Mouse (Mus musculus) CH12.LX (cell line): ENCODE results near the gene Ifi27. TPM values are rescaled to one million over a fixed set of nuclear protein-coding genes. Genes with fewer than 3 reads are reported as not detected.
A peak's percentile ranks its signal among the peaks of the same experiment; 100 is the strongest.

Source experiments
- DNase-seq: peaks from one replicate; pipeline ENCODE4 v3.0.0-alpha.2; 2013; ENCODE audit errors: extremely low read depth
- H3K27ac ChIP-seq: 2 replicates; pipeline ENCODE4 v1.5.1; 2012; ENCODE audit warnings: low read depth, mild to moderate bottlenecking, control low read depth, moderate library complexity; ENCODE audit not compliant: insufficient read depth
- H3K27me3 ChIP-seq: replicated peaks from 2 replicates; pipeline ENCODE3; 2012; ENCODE audit warnings: inconsistent platforms
- H3K36me3 ChIP-seq, 2 experiments: replicated peaks in 1 of 2; 2 replicates each; pipeline versions ENCODE3 to v1.6.1; 2012; ENCODE audit warnings: inconsistent platforms in 1 of 2, low read length in 1 of 2, mild to moderate bottlenecking in 1 of 2, mixed read lengths in 1 of 2, moderate library complexity in 1 of 2; ENCODE audit not compliant: control insufficient read depth in 1 of 2, insufficient read depth in 1 of 2
- H3K4me1 ChIP-seq, 2 experiments: 2 replicates each; pipeline ENCODE4 v1.6.1; 2012; ENCODE audit warnings: inconsistent platforms in 1 of 2, moderate library complexity in 1 of 2; ENCODE audit not compliant: insufficient read depth in 2 of 2, control insufficient read depth in 1 of 2
- H3K4me2 ChIP-seq: 2 replicates; pipeline ENCODE4 v1.6.1; 2012; ENCODE audit warnings: low read depth, mild to moderate bottlenecking, control low read depth; ENCODE audit not compliant: poor library complexity, insufficient read depth, severe bottlenecking
- H3K4me3 ChIP-seq, 3 experiments: fragments of 150-350 bp in 1 of 3; sonication (generic) in 1 of 3; replicated peaks in 1 of 3; 2 replicates each; pipeline versions ENCODE3 to v1.5.1; 2011 to 2012; ENCODE audit warnings: low read depth in 2 of 3, low read length in 2 of 3, mild to moderate bottlenecking in 2 of 3, moderate library complexity in 2 of 3, control low read depth in 1 of 3, improper control_type of control experiment in 1 of 3, inconsistent platforms in 1 of 3, mixed read lengths in 1 of 3; ENCODE audit not compliant: poor library complexity in 1 of 3
- H3K79me2 ChIP-seq: replicated peaks from 2 replicates; pipeline ENCODE4 v1.6.1; 2012; ENCODE audit warnings: mild to moderate bottlenecking, moderate library complexity; ENCODE audit not compliant: control insufficient read depth, poor library complexity, insufficient read depth, severe bottlenecking; ENCODE audit errors: extremely low read depth
- H3K9ac ChIP-seq: 2 replicates; pipeline ENCODE4 v1.6.1; 2012; ENCODE audit warnings: low read depth, mild to moderate bottlenecking, control low read depth, moderate library complexity; ENCODE audit not compliant: insufficient read depth
- H3K9me3 ChIP-seq: replicated peaks from 2 replicates; pipeline ENCODE3; 2012; ENCODE audit warnings: low read length, inconsistent platforms, mixed read lengths
- BHLHE40 ChIP-seq: IDR thresholded peaks from 2 replicates; pipeline ENCODE4 v1.6.1; 2011; ENCODE audit warnings: mild to moderate bottlenecking, low read depth, low read length, improper control_type of control experiment
- CHD1 ChIP-seq: IDR thresholded peaks from 2 replicates; pipeline ENCODE4 v1.6.1; 2012; ENCODE audit warnings: low read depth, low read length, improper control_type of control experiment, inconsistent platforms
- CHD2 ChIP-seq: IDR thresholded peaks from 2 replicates; pipeline ENCODE4 v1.6.1; 2011; ENCODE audit warnings: low read length, improper control_type of control experiment
- CTCF ChIP-seq, 2 experiments: IDR thresholded peaks in 1 of 2; conservative IDR thresholded peaks in 1 of 2; 2 replicates each; pipeline ENCODE4 v1.5.1; 2011 to 2012; ENCODE audit warnings: low read depth in 2 of 2, low read length in 2 of 2, improper control_type of control experiment in 1 of 2, inconsistent platforms in 1 of 2, mild to moderate bottlenecking in 1 of 2, moderate library complexity in 1 of 2
- E2F4 ChIP-seq: IDR thresholded peaks from 2 replicates; pipeline ENCODE4 v1.6.1; 2011; ENCODE audit warnings: low read depth, low read length, improper control_type of control experiment; ENCODE audit not compliant: insufficient replicate concordance
- ELF1 ChIP-seq: IDR thresholded peaks from 2 replicates; pipeline ENCODE4 v1.6.1; 2014; ENCODE audit warnings: low read depth, mild to moderate bottlenecking, inconsistent platforms, low read length, improper control_type of control experiment
- EP300 ChIP-seq: IDR thresholded peaks from 2 replicates; pipeline ENCODE4 v1.6.1; 2011; ENCODE audit warnings: low read length, improper control_type of control experiment
- ETS1 ChIP-seq: conservative IDR thresholded peaks from 2 replicates; pipeline ENCODE4 v1.6.1; 2012; ENCODE audit warnings: low read depth, mild to moderate bottlenecking, inconsistent platforms, low read length, improper control_type of control experiment, moderate library complexity
- GABPA ChIP-seq: IDR thresholded peaks from 2 replicates; pipeline ENCODE4 v1.6.1; 2012; ENCODE audit warnings: low read depth, low read length, improper control_type of control experiment, inconsistent platforms; ENCODE audit not compliant: insufficient replicate concordance
- HCFC1 ChIP-seq: IDR thresholded peaks from 2 replicates; pipeline ENCODE4 v1.6.1; 2012; ENCODE audit warnings: low read depth, mild to moderate bottlenecking, inconsistent platforms, low read length, improper control_type of control experiment
- IRF4 ChIP-seq: IDR thresholded peaks from 2 replicates; pipeline ENCODE4 v1.6.1; 2014; ENCODE audit warnings: low read depth, mild to moderate bottlenecking, inconsistent platforms, low read length, improper control_type of control experiment
- JUN ChIP-seq: IDR thresholded peaks from 2 replicates; pipeline ENCODE4 v1.6.1; 2011; ENCODE audit warnings: low read depth, mild to moderate bottlenecking, low read length, improper control_type of control experiment, moderate library complexity; ENCODE audit not compliant: insufficient read depth
- JUND ChIP-seq: conservative IDR thresholded peaks from 2 replicates; pipeline ENCODE4 v1.6.1; 2011; ENCODE audit warnings: low read depth, low read length, improper control_type of control experiment
- KAT2A ChIP-seq: IDR thresholded peaks from 2 replicates; pipeline ENCODE4 v1.6.1; 2012; ENCODE audit warnings: low read length, improper control_type of control experiment, inconsistent platforms; ENCODE audit not compliant: insufficient replicate concordance
- MAFK ChIP-seq: IDR thresholded peaks from 2 replicates; pipeline ENCODE4 v1.6.1; 2011; ENCODE audit warnings: low read length, improper control_type of control experiment; ENCODE audit not compliant: insufficient replicate concordance
- MAX ChIP-seq: IDR thresholded peaks from 2 replicates; pipeline ENCODE4 v1.6.1; 2011; ENCODE audit warnings: low read length, improper control_type of control experiment
- MAZ ChIP-seq: IDR thresholded peaks from 2 replicates; pipeline ENCODE4 v1.6.1; 2012; ENCODE audit warnings: low read depth, mild to moderate bottlenecking, inconsistent platforms, low read length, improper control_type of control experiment, moderate library complexity
- MEF2A ChIP-seq: IDR thresholded peaks from 2 replicates; pipeline ENCODE4 v1.6.1; 2014; ENCODE audit warnings: low read depth, mild to moderate bottlenecking, inconsistent platforms, low read length, improper control_type of control experiment, borderline replicate concordance
- MXI1 ChIP-seq: IDR thresholded peaks from 2 replicates; pipeline ENCODE4 v1.6.1; 2011; ENCODE audit warnings: mild to moderate bottlenecking, low read depth, low read length, improper control_type of control experiment
- MYC ChIP-seq: IDR thresholded peaks from 2 replicates; pipeline ENCODE4 v1.6.1; 2011; ENCODE audit warnings: low read depth, mild to moderate bottlenecking, improper control_type of control experiment, low read length
- NELFE ChIP-seq: IDR thresholded peaks from 2 replicates; pipeline ENCODE4 v1.6.1; 2011; ENCODE audit warnings: low read depth, low read length, improper control_type of control experiment
- NRF1 ChIP-seq: IDR thresholded peaks from 2 replicates; pipeline ENCODE4 v1.6.1; 2014; ENCODE audit warnings: low read depth, mild to moderate bottlenecking, inconsistent platforms, low read length, improper control_type of control experiment, moderate library complexity
- PAX5 ChIP-seq: IDR thresholded peaks from 2 replicates; pipeline ENCODE4 v1.6.1; 2012; ENCODE audit warnings: low read length, inconsistent platforms, mixed read lengths
- POLR2A ChIP-seq: IDR thresholded peaks from 2 replicates; pipeline ENCODE4 v1.6.1; 2011; ENCODE audit warnings: low read depth, mild to moderate bottlenecking, improper control_type of control experiment, low read length
- POLR2AphosphoS2 ChIP-seq: IDR thresholded peaks from 2 replicates; pipeline ENCODE4 v1.6.1; 2011; ENCODE audit warnings: low read depth, low read length, improper control_type of control experiment
- RAD21 ChIP-seq: IDR thresholded peaks from 2 replicates; pipeline ENCODE4 v1.6.1; 2011; ENCODE audit warnings: low read depth, mild to moderate bottlenecking, low read length, improper control_type of control experiment, moderate library complexity
- RCOR1 ChIP-seq: conservative IDR thresholded peaks from 2 replicates; pipeline ENCODE4 v1.6.1; 2012; ENCODE audit warnings: low read depth, mild to moderate bottlenecking, inconsistent platforms, low read length, improper control_type of control experiment
- SIN3A ChIP-seq: IDR thresholded peaks from 2 replicates; pipeline ENCODE4 v1.6.1; 2012; ENCODE audit warnings: low read length, improper control_type of control experiment, inconsistent platforms
- SMC3 ChIP-seq: IDR thresholded peaks from 2 replicates; pipeline ENCODE4 v1.6.1; 2011; ENCODE audit warnings: low read depth, low read length, improper control_type of control experiment
- TBP ChIP-seq: conservative IDR thresholded peaks from 2 replicates; pipeline ENCODE4 v1.6.1; 2011; ENCODE audit warnings: low read depth, low read length, improper control_type of control experiment
- TCF12 ChIP-seq: IDR thresholded peaks from 2 replicates; pipeline ENCODE4 v1.6.1; 2014; ENCODE audit warnings: low read depth, mild to moderate bottlenecking, inconsistent platforms, low read length, improper control_type of control experiment
- UBTF ChIP-seq: IDR thresholded peaks from 2 replicates; pipeline ENCODE4 v1.6.1; 2012; ENCODE audit warnings: low read depth, mild to moderate bottlenecking, inconsistent platforms, low read length, improper control_type of control experiment, moderate library complexity
- USF1 ChIP-seq: IDR thresholded peaks from 2 replicates; pipeline ENCODE4 v1.6.1; 2014; ENCODE audit warnings: low read depth, mild to moderate bottlenecking, inconsistent platforms, low read length, improper control_type of control experiment
- USF2 ChIP-seq: conservative IDR thresholded peaks from 2 replicates; pipeline ENCODE4 v1.6.1; 2011; ENCODE audit warnings: low read depth, low read length, improper control_type of control experiment
- ZC3H11A ChIP-seq: IDR thresholded peaks from 2 replicates; pipeline ENCODE4 v1.6.1; 2012; ENCODE audit warnings: low read depth, mild to moderate bottlenecking, inconsistent platforms, low read length, improper control_type of control experiment
- ZKSCAN1 ChIP-seq: IDR thresholded peaks from 2 replicates; pipeline ENCODE4 v1.6.1; 2012; ENCODE audit warnings: low read depth, inconsistent platforms, low read length, improper control_type of control experiment, borderline replicate concordance
- ZMIZ1 ChIP-seq: IDR thresholded peaks from 2 replicates; pipeline ENCODE4 v1.6.1; 2012; ENCODE audit warnings: low read depth, mild to moderate bottlenecking, inconsistent platforms, low read length, improper control_type of control experiment
- ZNF384 ChIP-seq: IDR thresholded peaks from 2 replicates; pipeline ENCODE4 v1.6.1; 2012; ENCODE audit warnings: low read depth, low read length, improper control_type of control experiment, inconsistent platforms
- dilution Hi-C: fragments of 300-500 bp; cut with MboI; formaldehyde crosslinking; loops from 2 replicates; pipeline ENCODE4 v1.14.3; 2020; ENCODE audit warnings: low sequenced_read_pairs; ENCODE audit not compliant: extremely low pct_unique_long_range_greater_than_20kb, extremely low pct_ligation_motif_present
- in situ Hi-C: fragments of 300-500 bp; cut with MboI; formaldehyde crosslinking; loops from 3 replicates; pipeline ENCODE4 v1.14.3; 2019; ENCODE audit warnings: low sequenced_read_pairs, low pct_ligation_motif_present, low pct_unique_long_range_greater_than_20kb, mixed read lengths
- polyA plus RNA-seq: library from polyadenylated mRNA; unstranded; fragments of >175 nt; gene quantifications from 2 replicates; pipeline ENCODE4 v1.2.1, GENCODE M21; 2012; ENCODE audit warnings: low read depth; ENCODE audit not compliant: insufficient read length
- total RNA-seq, 2 experiments: library from RNA; depleted of rRNA; stranded (reverse); fragments of 300-350 nt in 1 of 2; fragments of >200 nt in 1 of 2; gene quantifications; 2 replicates each; pipeline ENCODE4 v1.2.3; 2012 to 2014

Ifi27 gene
- total and polyA plus RNA-seq, 3 experiments = 132 to 198 (median 135) TPM

- H3K27ac ChIP-seq = no peak within 1 kb of the TSS
- TF ChIP-seq ZKSCAN1 (no peak), NRF1 (peak; percentile 94), POLR2AphosphoS2 (peak; percentile 82; the same call in 1 of the 2 replicates), ETS1 (no peak; the same call in 1 of the 2 replicates), MEF2A (peak; percentile 78; the same call in 1 of the 2 replicates), POLR2A (peak; percentile 96), MAZ (no peak), UBTF (no peak), BHLHE40 (peak; percentile 40), SMC3 (peak; percentile 98), HCFC1 (peak; percentile 93), USF1 (no peak), RCOR1 (peak; percentile 49; the same call in 1 of the 2 replicates), JUN (no peak), ELF1 (peak; percentile 99), JUND (no peak), GABPA (peak; percentile 32; the same call in 1 of the 2 replicates), PAX5 (no peak), CHD1 (no peak), RAD21 (peak; percentile 99), CTCF (conservative IDR thresholded peaks at IDR 0.05 in 1 of 2, IDR thresholded peaks at IDR 0.05 in 1 of 2; ENCODE audit: low read depth in 2 of 2, low read length in 2 of 2) (peak; percentile 15 to 99; a peak in 2 of 4 replicates), ZC3H11A (peak; percentile 73), MXI1 (peak; percentile 97), ZMIZ1 (peak; percentile 87), EP300 (no peak), NELFE (peak; percentile 90), MYC (peak; percentile 73; the same call in 1 of the 2 replicates), KAT2A (peak; percentile 93; the same call in 1 of the 2 replicates), IRF4 (peak; percentile 52; the same call in 1 of the 2 replicates), E2F4 (no peak), TBP (peak; percentile 63; the same call in 1 of the 2 replicates), SIN3A (peak; percentile 97), ZNF384 (no peak), MAFK (no peak), TCF12 (peak; percentile 85), CHD2 (0 out of 2 replicates have a peak, but pooled peaks have one; percentile 64), USF2 (no peak), MAX (peak; percentile 84)
- H3K27me3 ChIP-seq = no peaks in the 10 kb centered on the region
- in situ Hi-C loops (loop anchor here (5.0 to 10.0 kb wide), 2 partner anchors 66 to 129 kb away; no protein-coding TSS in a partner anchor), dilution Hi-C loops (no loop called here)
- peak within 1 kb of the TSS; percentile 84 to 100 (median 99) for H3K4me3 ChIP-seq
- peak; percentile 99 for DNase-seq
- H3K9ac ChIP-seq = peak within 1 kb of the TSS; percentile 62
- peak within 1 kb of the TSS; percentile 98 for H3K4me2 ChIP-seq
- H3K9me3 ChIP-seq = no peaks in the 10 kb centered on the region
- peaks cover 39% of the 10 kb centered on the region for H3K79me2 ChIP-seq
- H3K36me3 ChIP-seq = peaks cover 10 to 25% of the 10 kb centered on the region in 2 experiments
- peaks cover 0 to 35% of the 10 kb centered on the region in 2 experiments; a peak in 3 of 4 replicates for H3K4me1 ChIP-seq
These were observed 8.1 kb upstream of the Ifi27 start, which contains the start of gene Ddx24 for GRCm38 (mm10) chr12:103425729-103426470. Gene Ddx24, minus strand, starts transcription at chr12:103425830.
